Mouse (Mus musculus): ENCODE data around the gene Ptprn2. TPM values are rescaled to one million over a fixed set of nuclear protein-coding genes. Genes with fewer than 3 reads are reported as not detected.
A peak's percentile ranks its signal among the peaks of the same experiment; 100 is the strongest.

Gene Ptprn2
- polyA plus RNA-seq, 1 experiment from 2014 or later, result 22.1 TPM

DNA sequence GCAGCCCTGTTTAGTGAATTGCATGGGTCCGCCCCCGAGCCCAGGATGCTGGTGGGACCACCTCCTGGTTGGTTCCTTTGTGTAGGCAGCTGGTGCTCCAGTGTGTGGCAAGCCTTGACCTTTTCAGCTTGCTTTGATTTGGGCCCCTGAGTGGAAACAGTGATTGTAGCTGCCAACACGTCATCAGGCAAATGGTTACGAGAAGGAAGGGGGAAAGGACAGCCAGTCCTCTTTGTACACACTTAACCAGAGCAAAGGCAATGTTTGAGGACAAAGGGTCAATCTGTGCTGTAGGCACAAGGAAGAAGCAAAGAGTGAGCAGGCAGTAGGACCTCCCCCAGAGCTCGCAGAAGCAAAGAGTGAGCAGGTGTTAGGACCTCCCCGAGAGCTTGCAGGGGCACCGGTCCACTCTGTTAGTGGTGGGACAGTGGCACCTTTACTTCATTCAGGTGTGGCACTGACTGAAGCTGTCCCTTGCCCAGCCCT, 286.6 kb downstream of the Ptprn2 start:
- no peak overlapping the region for H3K27ac ChIP-seq

DNA sequence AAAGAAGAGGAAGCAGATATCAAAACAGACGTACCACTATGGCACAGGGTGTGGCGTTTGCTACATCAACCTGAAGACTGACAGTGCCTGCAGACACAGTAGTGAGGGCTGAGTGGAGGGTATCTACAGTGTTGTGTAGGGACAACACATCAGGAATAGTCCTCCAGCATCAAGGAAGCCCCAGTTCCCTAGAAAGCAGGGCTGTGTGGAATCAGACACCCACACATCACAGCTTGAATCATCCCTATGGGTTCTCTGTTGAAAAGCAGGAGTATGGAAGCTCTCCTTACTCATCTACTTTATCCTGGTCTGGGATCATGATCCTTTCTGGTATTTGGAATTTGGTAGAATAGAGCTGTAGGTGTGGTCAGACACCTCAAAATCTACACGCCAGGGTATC, 287.8 kb downstream of the Ptprn2 start:
- H3K36me3 ChIP-seq (replicated peaks), result no peaks in the 10 kb centered on the region
- H3K4me2 ChIP-seq, result no peak overlapping the region
- H3K4me1 ChIP-seq, result peaks cover 8% of the 10 kb centered on the region; the same call in 1 of the 2 replicates
- no peak overlapping the region for H3K9ac ChIP-seq
- no peak overlapping the region for H3K4me3 ChIP-seq
- no peak overlapping the region for H3K27ac ChIP-seq
- no peak for ATAC-seq (replicated peaks)
- 91% methylated on average over 3 of the region's 3 CpGs for WGBS
- no peaks in the 10 kb centered on the region for H3K27me3 ChIP-seq (replicated peaks)
- H3K9me3 ChIP-seq, result no peaks in the 10 kb centered on the region

More for the DNA sequence above, 286.6 kb downstream of the Ptprn2 start:
- 43% methylated on average over 7 of the region's 7 CpGs for WGBS
- ATAC-seq (replicated peaks), result no peak
- Histone ChIP-seq H3K27me3 (replicated peaks) (no peaks in the 10 kb centered on the region), H3K4me3 (no peak overlapping the region), H3K9me3 (no peaks in the 10 kb centered on the region), H3K4me2 (no peak overlapping the region), H3K36me3 (replicated peaks) (no peaks in the 10 kb centered on the region), H3K9ac (no peak overlapping the region), H3K4me1 (peaks cover 6% of the 10 kb centered on the region; the same call in 1 of the 2 replicates)

DNA sequence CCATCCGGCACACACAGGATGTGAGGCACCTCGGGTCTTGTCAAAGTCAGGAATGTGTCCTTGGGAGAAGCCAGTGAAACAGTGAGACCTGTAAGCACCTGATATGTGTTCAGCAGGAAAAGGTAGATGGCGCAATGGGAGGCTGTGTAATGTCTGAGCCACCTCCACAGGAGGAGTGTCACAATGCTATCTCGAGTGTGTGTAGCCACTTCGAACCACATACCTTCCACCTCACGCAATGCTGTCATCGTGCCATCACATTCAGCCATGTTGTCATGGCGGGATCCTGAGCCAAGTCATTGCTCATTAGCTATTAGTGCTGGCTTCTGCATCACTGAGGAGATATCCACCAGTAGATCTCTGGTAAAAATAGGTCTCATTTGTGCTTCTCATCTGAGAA, 290.9 kb downstream of the Ptprn2 start:
- WGBS, result 94% methylated on average over 8 of the region's 8 CpGs
- Histone ChIP-seq H3K27ac (no peak overlapping the region), H3K27me3 (replicated peaks) (no peaks in the 10 kb centered on the region), H3K36me3 (replicated peaks) (no peaks in the 10 kb centered on the region), H3K4me1 (peaks cover 10% of the 10 kb centered on the region; the same call in 1 of the 2 replicates), H3K9me3 (no peaks in the 10 kb centered on the region), H3K4me3 (no peak overlapping the region), H3K9ac (no peak overlapping the region), H3K4me2 (no peak overlapping the region)
- ATAC-seq (replicated peaks), result no peak

DNA sequence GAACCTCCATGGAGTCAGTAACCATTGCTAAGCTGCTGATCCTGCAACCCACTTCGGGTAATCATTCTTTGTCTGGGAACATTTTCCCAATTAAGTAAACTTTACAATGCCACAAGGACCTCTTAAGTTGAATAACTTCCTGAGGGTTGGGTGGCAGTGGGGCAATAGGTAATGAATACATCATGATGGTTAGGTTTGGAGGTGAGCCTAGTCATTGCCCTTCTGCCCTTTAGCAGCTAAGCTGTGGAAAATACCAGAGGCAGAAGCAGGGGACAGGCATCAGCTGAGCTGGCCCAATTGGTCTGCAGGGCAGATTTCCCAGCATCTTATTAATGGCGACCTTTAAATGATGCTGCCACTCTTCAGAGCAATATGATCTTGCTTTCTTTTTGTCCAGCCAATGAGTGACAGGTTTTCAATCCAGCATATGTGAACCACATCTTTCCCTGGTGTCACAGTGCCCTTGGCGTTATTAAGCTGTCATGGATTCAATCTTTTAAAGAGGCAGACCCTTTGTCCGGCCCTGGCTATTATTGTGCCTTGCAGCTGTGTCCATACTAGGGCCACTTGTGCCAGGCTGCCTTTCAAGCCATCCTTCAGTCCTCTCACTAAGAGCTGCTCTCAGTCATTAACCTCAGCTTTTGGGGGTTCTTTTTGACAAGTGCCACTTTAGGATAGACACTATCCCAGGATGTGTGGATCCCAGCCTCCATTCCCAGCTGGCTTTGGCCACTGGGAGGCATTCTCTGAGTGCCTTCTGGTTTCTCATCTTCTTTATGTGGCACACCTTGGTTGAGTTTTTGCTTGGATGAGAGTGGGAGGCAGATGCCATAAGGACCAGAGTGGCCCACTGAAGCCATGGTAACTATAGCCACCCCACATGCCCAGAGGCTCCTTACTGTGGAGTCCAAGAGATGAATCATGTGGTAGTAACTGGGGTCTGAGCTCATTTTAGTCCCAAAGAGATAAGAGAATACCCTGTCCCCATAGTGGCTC, 292.9 kb downstream of the Ptprn2 start:
- Histone ChIP-seq H3K4me1 (peaks cover 4% of the 10 kb centered on the region; the same call in 1 of the 2 replicates), H3K9me3 (no peaks in the 10 kb centered on the region), H3K4me3 (no peak overlapping the region), H3K27ac (no peak overlapping the region), H3K36me3 (replicated peaks) (no peaks in the 10 kb centered on the region), H3K27me3 (replicated peaks) (no peaks in the 10 kb centered on the region), H3K9ac (no peak overlapping the region), H3K4me2 (no peak overlapping the region)
- WGBS, result 32% methylated on average over 4 of the region's 4 CpGs
- ATAC-seq (replicated peaks), result peak; percentile 53; the same call in 1 of the 2 replicates

DNA sequence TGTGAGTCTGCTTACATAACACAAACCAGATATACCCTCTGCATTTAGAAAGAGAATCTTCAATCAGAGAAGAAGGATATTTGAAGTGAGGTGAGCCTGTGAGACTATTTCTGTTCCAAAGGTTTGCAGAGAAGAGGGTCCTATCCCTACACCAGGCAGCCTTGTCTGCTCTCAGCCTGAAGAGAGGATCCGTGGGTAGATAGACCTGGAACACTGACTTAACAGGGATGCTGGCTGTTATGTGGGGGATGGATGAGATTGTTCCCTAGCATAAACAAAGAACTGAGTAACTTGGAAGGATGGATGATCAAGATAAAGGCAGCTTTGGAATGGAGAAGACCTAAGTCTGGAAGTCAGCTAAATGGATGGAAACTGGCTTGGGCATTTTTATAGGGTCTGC, 294.9 kb downstream of the Ptprn2 start:
- Histone ChIP-seq H3K9me3 (no peaks in the 10 kb centered on the region), H3K27me3 (replicated peaks) (no peaks in the 10 kb centered on the region), H3K4me1 (peaks cover 4% of the 10 kb centered on the region; the same call in 1 of the 2 replicates), H3K4me2 (no peak overlapping the region), H3K36me3 (replicated peaks) (no peaks in the 10 kb centered on the region), H3K9ac (no peak overlapping the region), H3K27ac (no peak overlapping the region), H3K4me3 (no peak overlapping the region)
- WGBS, result 94% methylated on average over 1 of the region's 1 CpGs
- ATAC-seq (replicated peaks), result no peak

DNA sequence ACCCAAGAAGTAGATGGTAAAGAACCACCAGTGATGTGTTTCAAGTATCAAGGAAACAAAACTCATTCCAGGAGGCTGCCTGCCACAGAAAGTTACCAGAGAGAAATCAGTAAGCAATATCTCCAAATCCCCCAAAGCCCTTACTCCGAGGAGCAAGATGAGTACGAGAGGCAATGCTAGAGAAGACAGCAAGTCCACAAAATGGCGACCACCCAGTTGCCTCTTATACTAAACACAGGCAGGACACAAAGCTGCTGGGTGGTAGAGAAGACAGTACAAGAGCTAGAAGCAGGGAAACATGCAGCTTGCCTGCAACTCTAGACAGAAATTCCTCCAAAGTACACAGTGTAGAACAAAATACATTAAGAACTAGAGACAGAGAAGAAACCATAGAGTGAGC, 300.2 kb downstream of the Ptprn2 start:
- no peak overlapping the region for H3K9ac ChIP-seq
- H3K36me3 ChIP-seq (replicated peaks), result no peaks in the 10 kb centered on the region
- H3K9me3 ChIP-seq, result no peaks in the 10 kb centered on the region
- H3K27me3 ChIP-seq (replicated peaks), result no peaks in the 10 kb centered on the region
- no peaks in the 10 kb centered on the region for H3K4me1 ChIP-seq
- H3K4me3 ChIP-seq, result no peak overlapping the region
- 90% methylated on average over 3 of the region's 3 CpGs for WGBS
- H3K27ac ChIP-seq, result no peak overlapping the region
- no peak overlapping the region for H3K4me2 ChIP-seq
- ATAC-seq (replicated peaks), result no peak

DNA sequence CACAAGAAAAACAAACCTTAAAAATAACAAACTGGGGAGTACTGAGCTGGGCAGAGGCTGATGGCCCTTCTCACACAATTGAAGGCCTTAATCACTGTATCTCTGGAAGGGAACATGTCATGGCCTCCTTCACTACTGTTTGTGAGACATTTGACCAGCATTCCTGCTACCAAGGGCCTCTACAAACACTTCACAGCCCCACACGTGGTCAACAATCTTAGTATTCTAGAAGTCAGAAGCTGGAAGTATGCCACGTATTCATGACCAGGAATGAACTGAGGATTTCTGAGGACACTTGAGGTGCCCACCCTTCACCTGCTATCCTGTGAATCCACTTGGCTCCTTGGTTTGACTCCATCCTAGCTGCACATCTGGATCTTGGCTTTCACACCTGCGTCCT, 302.8 kb downstream of the Ptprn2 start:
- Histone ChIP-seq H3K9me3 (no peaks in the 10 kb centered on the region), H3K4me3 (no peak overlapping the region), H3K9ac (no peak overlapping the region), H3K27ac (no peak overlapping the region), H3K27me3 (replicated peaks) (no peaks in the 10 kb centered on the region), H3K36me3 (replicated peaks) (no peaks in the 10 kb centered on the region), H3K4me1 (no peaks in the 10 kb centered on the region), H3K4me2 (no peak overlapping the region)
- 91% methylated on average over 3 of the region's 3 CpGs for WGBS
- ATAC-seq (replicated peaks), result no peak

DNA sequence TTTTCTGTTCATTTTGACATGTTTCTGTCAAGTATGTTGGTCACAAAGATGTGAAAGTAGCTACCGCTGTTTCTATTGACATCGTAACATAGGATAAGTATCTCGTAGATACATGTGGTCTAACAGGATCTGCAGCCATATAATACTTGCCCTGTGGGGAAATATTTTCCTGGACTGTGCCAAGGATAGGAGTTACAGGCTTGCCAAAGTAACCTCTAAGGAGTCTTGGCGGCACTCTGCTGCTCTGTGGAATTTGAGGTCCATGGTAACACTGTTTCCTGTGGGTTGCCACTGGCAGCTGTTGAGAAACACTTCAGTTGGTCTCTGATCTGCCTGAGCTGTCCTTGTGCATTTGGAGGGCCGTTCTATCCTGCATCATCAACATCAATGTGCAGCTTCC, 317.8 kb downstream of the Ptprn2 start:
- no peak overlapping the region for H3K9ac ChIP-seq
- H3K4me2 ChIP-seq, result no peak overlapping the region
- peaks cover 19% of the 10 kb centered on the region for H3K4me1 ChIP-seq
- no peak overlapping the region for H3K4me3 ChIP-seq
- no peak for ATAC-seq (replicated peaks)
- WGBS, result 90% methylated on average over 5 of the region's 5 CpGs
- no peaks in the 10 kb centered on the region for H3K9me3 ChIP-seq
- no peaks in the 10 kb centered on the region for H3K36me3 ChIP-seq (replicated peaks)
- no peaks in the 10 kb centered on the region for H3K27me3 ChIP-seq (replicated peaks)
- no peak overlapping the region for H3K27ac ChIP-seq

DNA sequence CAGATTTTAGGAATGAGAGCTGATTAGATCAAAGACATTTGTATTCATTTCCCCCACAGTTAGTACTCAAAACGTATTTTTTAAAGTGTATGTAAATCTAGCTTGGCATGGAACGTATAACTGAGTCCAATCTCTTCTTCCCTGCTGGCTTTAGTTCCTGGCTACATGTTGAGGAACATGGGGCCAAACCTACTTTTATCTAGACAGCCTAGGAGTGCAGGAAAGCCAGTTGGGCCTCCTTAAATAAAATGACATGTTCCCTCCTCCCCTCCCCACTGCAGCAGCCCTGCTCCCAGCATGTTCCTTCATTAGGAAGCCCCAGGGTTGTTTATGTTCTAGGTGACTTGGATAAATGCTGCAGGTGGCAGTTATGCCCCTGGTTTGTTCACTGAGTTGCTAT, 319.2 kb downstream of the Ptprn2 start:
- Histone ChIP-seq H3K9me3 (no peaks in the 10 kb centered on the region), H3K36me3 (replicated peaks) (no peaks in the 10 kb centered on the region), H3K4me1 (peaks cover 19% of the 10 kb centered on the region), H3K27ac (peak overlapping the region; percentile 46; the same call in 1 of the 2 replicates), H3K27me3 (replicated peaks) (no peaks in the 10 kb centered on the region), H3K4me2 (no peak overlapping the region), H3K9ac (no peak overlapping the region), H3K4me3 (no peak overlapping the region)
- WGBS, result 74% methylated on average over 2 of the region's 2 CpGs
- ATAC-seq (replicated peaks), result 0 out of 2 replicates have a peak, but pooled peaks have one; percentile 3

DNA sequence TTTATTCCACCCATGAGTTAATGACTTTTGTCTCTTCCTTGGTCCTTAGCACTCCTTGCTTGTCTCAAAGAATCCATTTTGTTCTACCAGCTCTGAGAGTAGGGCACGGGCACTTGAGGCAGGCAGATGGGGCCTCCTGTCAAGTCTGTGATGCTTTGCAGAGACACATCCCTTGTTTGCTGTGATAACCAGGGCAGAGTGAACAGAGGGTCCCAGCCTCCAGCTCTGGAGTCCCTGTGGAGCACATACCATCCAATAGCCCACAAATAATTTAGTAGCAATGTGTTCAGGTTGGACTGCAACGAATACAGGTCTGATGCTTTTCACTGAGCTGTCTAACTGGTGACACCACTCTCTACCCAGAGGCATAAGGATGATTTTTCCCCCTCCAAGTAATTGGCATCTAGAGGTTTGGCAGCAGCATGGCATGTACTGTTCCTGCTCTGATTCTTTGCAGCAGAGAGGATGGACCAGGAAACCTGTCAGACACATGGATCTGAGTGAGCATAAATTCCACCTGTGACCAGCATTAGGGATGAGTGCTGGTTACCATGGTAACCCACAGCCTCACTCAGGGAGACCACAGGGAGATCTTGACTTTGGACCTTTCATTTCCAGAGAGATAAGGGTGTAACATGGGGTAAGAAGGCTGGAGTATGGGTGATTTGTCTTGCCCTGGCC, 319.7 kb downstream of the Ptprn2 start:
- Histone ChIP-seq H3K4me1 (peaks cover 19% of the 10 kb centered on the region), H3K4me2 (no peak overlapping the region), H3K9me3 (no peaks in the 10 kb centered on the region), H3K4me3 (no peak overlapping the region), H3K36me3 (replicated peaks) (no peaks in the 10 kb centered on the region), H3K9ac (no peak overlapping the region), H3K27ac (peak overlapping the region; percentile 46), H3K27me3 (replicated peaks) (no peaks in the 10 kb centered on the region)
- peak; percentile 86 for ATAC-seq (replicated peaks)
- WGBS, result 48% methylated on average over 2 of the region's 2 CpGs

DNA sequence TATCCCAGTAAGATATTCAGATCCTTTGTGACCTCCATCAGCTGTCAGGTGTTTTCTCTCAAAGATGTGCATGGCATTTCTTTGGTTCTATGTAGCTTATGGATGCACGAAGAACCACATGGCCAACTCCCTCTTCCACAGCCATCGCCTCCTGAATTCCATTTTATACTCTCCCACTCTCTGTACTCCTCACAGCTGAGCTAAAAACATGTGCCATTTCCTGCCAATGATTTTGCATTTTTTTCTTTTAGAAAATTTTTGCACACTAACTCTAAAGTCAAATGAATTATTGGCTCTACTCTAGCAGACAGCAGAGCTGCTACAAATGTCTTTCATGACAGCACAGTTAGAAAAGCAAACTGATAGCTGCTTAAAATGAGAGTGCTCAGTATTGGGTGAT, 320.6 kb downstream of the Ptprn2 start:
- Histone ChIP-seq H3K9ac (no peak overlapping the region), H3K4me3 (no peak overlapping the region), H3K36me3 (replicated peaks) (no peaks in the 10 kb centered on the region), H3K9me3 (no peaks in the 10 kb centered on the region), H3K4me1 (peaks cover 19% of the 10 kb centered on the region), H3K4me2 (no peak overlapping the region), H3K27me3 (replicated peaks) (no peaks in the 10 kb centered on the region), H3K27ac (peak overlapping the region; percentile 46)
- no peak for ATAC-seq (replicated peaks)
- WGBS, result 83% methylated on average over 2 of the region's 2 CpGs

DNA sequence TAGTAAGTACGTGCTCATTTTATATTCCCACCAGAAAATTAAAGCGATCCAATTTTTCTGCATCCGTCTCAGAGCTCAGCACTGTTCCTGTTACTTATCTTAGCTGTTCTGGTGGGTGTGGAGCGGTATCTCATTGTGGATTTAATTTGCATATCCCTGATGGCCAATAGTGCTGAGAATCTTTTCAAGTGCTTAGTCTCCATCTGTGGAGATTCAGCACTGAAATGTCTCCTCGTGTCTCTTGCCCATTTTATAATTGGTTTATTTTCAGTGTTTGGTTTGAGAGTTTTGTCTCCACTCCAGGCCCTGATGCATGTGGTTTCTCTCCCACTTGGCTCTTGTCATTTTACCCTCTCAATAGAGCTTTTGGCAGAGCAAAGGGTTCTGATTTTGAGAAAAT, 327.5 kb downstream of the Ptprn2 start:
- no peak overlapping the region for H3K4me3 ChIP-seq
- H3K27me3 ChIP-seq (replicated peaks), result no peaks in the 10 kb centered on the region
- WGBS, result 48% methylated on average over 5 of the region's 5 CpGs
- H3K4me1 ChIP-seq, result no peaks in the 10 kb centered on the region
- no peaks in the 10 kb centered on the region for H3K36me3 ChIP-seq (replicated peaks)
- no peaks in the 10 kb centered on the region for H3K9me3 ChIP-seq
- ATAC-seq (replicated peaks), result peak; percentile 50
- H3K9ac ChIP-seq, result no peak overlapping the region
- no peak overlapping the region for H3K4me2 ChIP-seq
- H3K27ac ChIP-seq, result no peak overlapping the region

All from midbrain, embryonic 15.5 days (tissue).